Comparison of ENCODE assay signal across 24 mouse cellular contexts in genomic region chr1:10898806-10899205, GRCm38 (mm10).
A peak's percentile ranks its signal among the peaks of the same experiment; 100 is the strongest.
DNase-seq lines count a peak whose midpoint lies in the region; ATAC-seq lines count a peak whose summit lies in the region.
"Had no signal": no experiment of that assay in that cellular context is flagged by ENCODE, and none has a peak within 500 bp of the region (broad histone marks: within the 10 kb centered on the region; RNA-seq: fewer than 3 reads in every experiment).

No protein-coding gene starts in this region.

- no peak for ATAC-seq in forebrain, embryonic 16.5 days
- no peak for ATAC-seq in hindbrain, embryonic 14.5 days (ENCODE audit: low FRiP score)
- ATAC-seq: forebrain, embryonic 14.5 days; hindbrain, postnatal 0 days; inflammation-experienced regulatory T-cells, adult 6 months; intestine, embryonic 16.5 days had no signal

- H3K4me3 ChIP-seq in forebrain, embryonic 16.5 days (replicated peaks; ENCODE audit: low read length), result no peak overlapping the region
- no peak overlapping the region for H3K4me3 ChIP-seq in hindbrain, embryonic 14.5 days (replicated peaks; ENCODE audit: low read length)
- H3K4me3 ChIP-seq: heart, embryonic 12.5 days; heart, embryonic 15.5 days; hindbrain, embryonic 10.5 days; hindbrain, embryonic 13.5 days had no signal

- H3K27me3 ChIP-seq in forebrain, embryonic 16.5 days (replicated peaks; ENCODE audit: control insufficient read depth, insufficient read depth, low read length), result no peaks in the 10 kb centered on the region
- no peaks in the 10 kb centered on the region for H3K27me3 ChIP-seq in hindbrain, embryonic 14.5 days (ENCODE audit: control insufficient read depth, insufficient read depth, low read length)
- H3K27me3 ChIP-seq: heart, embryonic 12.5 days; heart, embryonic 15.5 days; hindbrain, embryonic 13.5 days had no signal

- H3K9ac ChIP-seq in forebrain, embryonic 16.5 days (replicated peaks; ENCODE audit: low read depth, low read length), result no peak overlapping the region
- H3K9ac ChIP-seq in hindbrain, embryonic 14.5 days, result no peak overlapping the region
- H3K9ac ChIP-seq: heart, embryonic 12.5 days; heart, embryonic 15.5 days; hindbrain, embryonic 13.5 days had no signal

- no peaks in the 10 kb centered on the region for H3K4me1 ChIP-seq in forebrain, embryonic 16.5 days (replicated peaks; ENCODE audit: control insufficient read depth, insufficient read depth, low read length)
- no peaks in the 10 kb centered on the region for H3K4me1 ChIP-seq in hindbrain, embryonic 14.5 days (replicated peaks; ENCODE audit: control insufficient read depth, insufficient read depth, low read length)
- H3K4me1 ChIP-seq: heart, embryonic 12.5 days; heart, embryonic 15.5 days; hindbrain, embryonic 10.5 days; hindbrain, embryonic 13.5 days had no signal

- no peaks in the 10 kb centered on the region for H3K9me3 ChIP-seq in forebrain, embryonic 16.5 days (ENCODE audit: control insufficient read depth, low read length)
- no peaks in the 10 kb centered on the region for H3K9me3 ChIP-seq in hindbrain, embryonic 14.5 days (ENCODE audit: control insufficient read depth, low read length)
- H3K9me3 ChIP-seq: heart, embryonic 12.5 days; heart, embryonic 15.5 days; hindbrain, embryonic 10.5 days; hindbrain, embryonic 13.5 days had no signal

- DNase-seq in 3134 (ENCODE audit: extremely low read depth, insufficient read length, low spot score) (peak; percentile 71), adipocyte (ENCODE audit: low spot score) (peak; percentile 16)
- peak; percentile 82 for DNase-seq in Muller cell, postnatal 12 days (ENCODE audit: inconsistent ontology term)
- no peak for DNase-seq in right cerebral cortex, adult 2 months (ENCODE audit: low spot score in 2 of 2)
- no peak for DNase-seq in hindbrain, embryonic 14.5 days (ENCODE audit: low spot score)
- DNase-seq: adrenal gland, adult 2 months; adrenal gland, postnatal 14 days; cerebellum, adult 18-20 months; cerebellum, adult 9-10 months; cerebellum, postnatal 14 days; gastrocnemius, postnatal 25 days; heart, adult 18-20 months; heart, postnatal 10 days; heart, postnatal 36 days; kidney, adult 18-20 months had no signal

- H3K4me2 ChIP-seq in forebrain, embryonic 16.5 days (ENCODE audit: low read length), result no peak overlapping the region
- H3K4me2 ChIP-seq in hindbrain, embryonic 14.5 days (replicated peaks), result no peak overlapping the region
- H3K4me2 ChIP-seq: heart, embryonic 12.5 days; heart, embryonic 15.5 days; hindbrain, embryonic 13.5 days had no signal

- H3K27ac ChIP-seq in forebrain, embryonic 16.5 days (ENCODE audit: low read length), result no peak overlapping the region
- H3K27ac ChIP-seq in hindbrain, embryonic 14.5 days, result no peak overlapping the region
- H3K27ac ChIP-seq: heart, embryonic 15.5 days; hindbrain, embryonic 10.5 days; hindbrain, embryonic 13.5 days; hindbrain, postnatal 0 days had no signal

- WGBS in forebrain, embryonic 16.5 days, result 80% methylated on average over 2 of the region's 2 CpGs
- 76% methylated on average over 2 of the region's 2 CpGs for WGBS in hindbrain, embryonic 14.5 days

- H3K36me3 ChIP-seq in forebrain, embryonic 16.5 days (ENCODE audit: control insufficient read depth, insufficient read depth), result no peaks in the 10 kb centered on the region
- H3K36me3 ChIP-seq in hindbrain, embryonic 14.5 days (replicated peaks; ENCODE audit: control insufficient read depth, insufficient read depth), result no peaks in the 10 kb centered on the region
- H3K36me3 ChIP-seq: heart, embryonic 12.5 days; heart, embryonic 15.5 days; hindbrain, embryonic 10.5 days; hindbrain, embryonic 13.5 days had no signal

Comparison
In these comparisons a context has a peak if more than half of its experiments do, and no peak if none do; other contexts are left out.
1. DNase-seq: peak in 3134 (single experiment), Muller cell, postnatal 12 days (single experiment) and adipocyte (single experiment); none in right cerebral cortex, adult 2 months (0 of 2) and hindbrain, embryonic 14.5 days (single experiment).